Mouse (Mus musculus): ENCODE measurements around the gene Siae.
A peak's percentile ranks its signal among the peaks of the same experiment; 100 is the strongest.

Gene Siae

DNA sequence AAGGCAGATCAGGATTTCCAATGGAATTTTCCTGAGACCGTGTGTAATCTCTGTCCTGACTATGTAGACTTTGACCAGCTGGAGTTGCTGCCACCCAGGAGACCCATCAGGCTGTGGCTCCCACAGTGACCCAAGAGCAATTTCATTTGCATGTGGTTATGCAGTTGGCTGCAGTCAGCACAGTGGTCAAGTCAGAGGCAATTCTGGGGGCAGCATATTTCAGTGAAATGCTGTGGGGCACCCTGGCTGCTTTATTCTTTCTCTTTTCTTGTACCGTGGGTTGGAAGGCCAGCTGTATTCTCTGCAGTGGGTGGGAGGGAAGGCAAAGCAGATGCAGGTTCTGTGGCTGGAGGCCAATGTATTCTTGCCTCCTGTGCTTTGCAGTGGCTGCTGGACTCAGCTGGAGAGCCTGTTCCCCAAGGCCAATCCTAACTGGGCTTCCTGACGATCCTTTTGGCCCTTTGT is 70.6 kb downstream of the Siae start:
- DNase-seq (ENCODE audit: low spot score): peak; percentile 43

DNA sequence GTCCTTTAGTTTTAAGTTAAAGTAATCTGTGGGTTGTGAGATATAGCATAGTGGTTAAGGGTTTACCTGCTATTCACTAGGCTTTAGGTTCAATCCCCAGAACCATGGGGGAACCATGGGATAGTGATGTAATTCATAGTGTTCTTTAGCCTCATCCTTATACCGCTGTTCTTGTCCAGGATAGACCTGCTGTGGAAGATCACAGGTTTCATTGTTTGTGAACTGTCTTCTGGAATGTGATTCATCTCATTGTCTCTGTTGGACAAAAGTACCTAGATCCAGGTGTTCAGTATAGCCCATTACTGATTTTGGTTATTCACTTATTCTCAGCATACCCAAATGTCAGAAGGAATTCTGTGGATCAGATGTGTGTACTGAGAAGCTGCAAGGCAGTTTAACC is 71.8 kb downstream of the Siae start:
- no peak for DNase-seq (ENCODE audit: low spot score)

DNA sequence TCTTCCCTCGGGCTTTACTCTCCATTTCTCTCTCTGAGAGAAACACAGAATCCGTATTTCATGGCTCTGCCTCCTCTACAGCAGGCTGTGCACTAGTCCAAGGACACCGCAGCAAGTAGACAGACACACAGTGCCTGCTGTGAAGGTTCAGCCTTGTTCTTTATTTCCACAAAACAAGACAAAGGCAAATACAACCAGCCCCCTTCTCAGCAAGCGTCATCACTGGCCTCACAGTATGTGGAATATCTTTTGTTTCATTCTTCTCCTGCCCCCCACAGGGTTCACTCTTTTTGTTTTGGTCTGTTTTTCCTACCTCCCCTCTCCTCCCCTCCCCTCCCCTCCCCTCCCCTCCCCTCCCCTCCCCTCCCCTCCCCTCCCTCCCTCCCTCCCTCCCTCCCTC is 73.1 kb downstream of the Siae start:
- DNase-seq (ENCODE audit: low spot score): no peak

- no peak for DNase-seq (ENCODE audit: low spot score)
These were observed 74.4 kb downstream of the Siae start for GRCm38 (mm10) chr9:37629941-37630340.

- DNase-seq (ENCODE audit: low spot score): no peak
These were observed 76.8 kb downstream of the Siae start for GRCm38 (mm10) chr9:37632305-37632704.

DNA sequence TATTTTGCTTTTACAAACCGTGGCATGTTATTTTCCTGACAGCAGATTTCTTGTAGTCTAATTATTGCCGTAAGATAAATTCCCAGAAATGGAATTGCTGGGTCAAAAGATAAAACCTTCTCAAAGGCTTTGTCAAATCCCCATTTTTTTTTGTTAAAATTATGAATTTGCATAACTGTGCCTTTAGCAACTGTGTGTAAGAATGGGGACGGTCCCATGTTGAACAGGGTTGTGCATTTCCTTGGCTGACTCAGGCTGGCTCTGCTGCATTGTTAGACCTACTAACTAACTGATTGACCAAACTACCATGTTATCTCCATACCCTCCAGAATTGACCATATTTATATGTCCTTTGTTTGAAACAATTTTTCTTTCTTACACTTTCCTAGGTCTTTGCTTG is 78.8 kb downstream of the Siae start:
- no peak for DNase-seq (ENCODE audit: low spot score)

- DNase-seq (ENCODE audit: low spot score): peak; percentile 66
These were observed 80.8 kb downstream of the Siae start for GRCm38 (mm10) chr9:37636335-37636734.

DNA sequence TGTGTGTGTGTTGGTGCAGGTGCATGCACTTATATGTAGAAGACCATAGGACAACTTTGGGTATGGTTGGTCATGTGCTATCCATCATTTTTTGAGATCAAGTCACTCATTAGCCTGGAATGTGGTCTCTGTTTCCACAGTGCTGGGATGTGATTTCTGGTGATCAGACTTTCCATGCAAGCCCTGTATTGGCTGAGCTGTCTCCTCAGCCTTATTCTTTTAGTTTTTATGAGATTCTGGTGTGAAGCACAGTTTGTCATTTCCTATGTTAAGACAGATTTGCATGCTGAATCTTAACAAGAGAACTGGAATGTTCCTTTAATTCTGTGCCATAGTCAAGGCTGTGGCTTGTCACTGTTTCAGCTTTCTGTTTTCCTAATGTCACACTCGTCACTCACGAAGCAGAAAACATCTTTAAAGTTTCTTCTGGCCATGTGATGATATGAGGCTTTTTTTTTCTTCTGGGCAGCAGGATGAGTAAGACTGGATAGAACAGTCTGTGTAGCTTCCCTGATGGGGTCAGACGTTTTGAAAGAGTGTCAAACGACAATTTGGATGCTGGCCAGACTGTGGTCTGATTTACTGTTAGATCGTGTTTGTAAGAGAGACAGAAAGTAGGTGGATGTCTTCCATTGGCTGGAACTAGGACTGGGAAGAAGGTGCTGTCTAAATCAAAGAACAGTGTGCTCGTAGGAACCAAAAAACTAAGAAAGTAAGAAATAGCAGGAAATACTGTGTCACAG is 81.5 kb downstream of the Siae start:
- no peak for DNase-seq (ENCODE audit: low spot score)

DNA sequence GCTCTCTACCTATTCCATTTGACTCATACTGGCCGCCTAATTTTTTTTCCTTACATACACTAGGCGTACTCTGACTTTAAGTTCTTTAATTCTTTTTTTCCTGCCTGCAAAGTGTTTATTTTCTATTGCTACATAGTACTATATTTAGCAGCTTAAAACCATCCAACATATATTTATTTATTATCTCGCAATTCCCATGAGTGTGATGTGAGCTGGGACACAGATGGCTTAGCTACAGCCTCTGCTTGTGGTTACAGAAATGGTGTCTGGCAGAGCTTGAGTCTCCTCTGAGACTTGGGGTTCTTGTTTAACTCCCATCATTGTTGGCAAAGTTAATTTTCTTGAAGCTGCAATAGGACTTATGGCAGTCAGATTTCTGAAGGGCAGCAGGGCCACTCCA is 83.2 kb downstream of the Siae start:
- DNase-seq (ENCODE audit: low spot score): no peak

DNA sequence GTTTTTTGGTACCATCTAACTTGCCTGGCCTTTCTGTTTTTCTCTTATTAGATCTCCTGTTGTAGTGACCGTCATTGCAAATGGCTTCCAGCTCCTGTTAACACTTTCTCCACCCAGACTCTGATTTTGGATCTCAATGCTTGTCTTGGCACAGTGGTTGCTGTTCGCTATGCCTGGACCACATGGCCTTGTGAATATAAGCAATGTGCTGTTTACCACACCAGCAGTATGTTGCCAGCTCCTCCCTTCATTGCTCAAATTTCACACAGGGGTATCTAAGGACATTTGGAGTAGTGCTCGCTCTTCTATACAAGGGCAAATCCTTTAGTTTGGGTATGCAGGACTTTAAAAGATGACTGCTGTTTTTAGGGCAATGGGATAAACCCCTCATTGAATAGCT is 90.7 kb downstream of the Siae start:
- no peak for DNase-seq (ENCODE audit: low spot score)

DNA sequence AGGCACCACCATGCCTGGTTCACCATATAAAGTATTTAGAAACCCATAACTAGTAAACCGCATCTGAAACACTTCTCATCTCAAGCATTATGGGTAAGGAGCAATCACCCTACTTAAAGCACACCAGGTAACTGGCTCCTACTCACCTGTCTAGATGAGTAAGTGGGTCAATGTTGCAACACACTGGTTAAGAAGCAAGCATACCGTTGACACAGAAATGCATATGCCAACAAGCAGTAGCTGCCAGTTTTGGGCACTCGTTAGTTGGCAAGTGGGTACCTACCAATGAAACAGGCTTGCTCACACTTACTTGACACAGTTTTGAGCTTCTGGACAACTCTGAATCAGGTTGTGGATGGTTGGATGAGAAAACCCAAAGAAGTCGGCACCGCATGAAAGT is 95.1 kb downstream of the Siae start:
- DNase-seq (ENCODE audit: low spot score): no peak

GRCm38 (mm10) chr9:37653836-37654235 is 98.3 kb downstream of the Siae start:
- no peak for DNase-seq (ENCODE audit: low spot score)

- no peak for DNase-seq (ENCODE audit: low spot score)
These were observed 100.5 kb downstream of the Siae start for GRCm38 (mm10) chr9:37655961-37656360.

DNA sequence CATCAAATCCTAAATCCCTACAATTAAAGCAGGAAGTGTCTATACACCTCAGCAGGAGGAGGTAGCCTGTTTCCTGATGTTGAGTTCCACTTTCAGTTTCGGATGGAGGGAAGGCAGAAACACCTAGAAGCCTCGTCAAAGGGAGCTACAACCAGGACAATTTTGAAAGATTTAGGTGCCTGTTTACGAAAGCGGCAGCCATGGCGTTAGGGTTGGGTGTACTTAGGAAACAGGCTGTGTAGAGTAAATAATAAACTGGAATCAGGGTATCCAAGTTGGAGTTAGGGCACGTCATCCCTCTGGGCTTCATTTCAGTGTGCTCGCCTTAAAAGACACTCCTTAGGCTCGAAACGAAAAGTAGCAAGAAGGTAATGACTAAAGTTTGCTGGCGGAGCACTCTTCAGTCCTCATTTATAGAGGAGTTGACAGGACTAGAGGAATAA is 101.0 kb downstream of the Siae start:
- DNase-seq (ENCODE audit: low spot score): no peak

- DNase-seq (ENCODE audit: low spot score): peak; percentile 73
These were observed 101.5 kb downstream of the Siae start, which contains the start of gene Tbrg1 for GRCm38 (mm10) chr9:37656931-37657481. Gene Tbrg1, minus strand, starts transcription at chr9:37657312.

DNA sequence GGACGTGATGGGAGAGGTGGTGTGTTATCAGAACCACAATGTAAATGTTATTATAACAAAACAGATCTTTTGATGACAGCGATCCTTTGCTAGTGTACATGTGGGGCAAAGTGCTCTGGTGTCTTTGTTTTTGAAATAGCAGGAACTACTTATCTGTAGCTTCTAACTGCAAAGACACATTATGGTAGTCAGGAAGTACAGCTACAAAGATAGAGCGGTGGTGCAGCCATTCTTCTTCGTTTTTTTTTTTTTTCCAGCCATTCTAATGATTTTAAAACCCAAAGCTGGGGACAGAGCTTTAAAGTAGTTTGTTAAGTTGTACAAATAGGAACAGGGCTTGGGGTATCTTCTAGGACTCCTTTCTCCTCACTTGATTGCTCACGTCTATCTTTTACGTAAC is 103.9 kb downstream of the Siae start:
- no peak for DNase-seq (ENCODE audit: low spot score)

DNA sequence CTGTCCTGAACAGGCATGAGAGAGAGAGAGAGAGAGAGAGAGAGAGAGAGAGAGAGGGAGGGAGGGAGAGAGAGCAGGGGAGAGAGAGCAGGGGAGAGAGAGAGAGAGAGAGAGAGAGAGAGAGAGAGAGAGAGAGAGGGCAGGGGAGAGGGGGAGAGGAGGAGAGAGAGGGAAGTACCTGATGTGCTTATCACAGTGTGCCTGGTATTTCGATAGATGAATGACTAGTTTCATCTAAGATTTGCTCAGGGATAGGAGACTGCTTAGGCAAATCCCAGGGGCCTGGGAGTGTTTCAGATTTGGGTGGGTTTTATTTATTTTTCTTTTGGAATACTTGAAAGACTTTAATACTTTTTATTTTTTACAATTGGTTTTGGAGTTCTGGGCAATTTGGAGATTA is 107.7 kb downstream of the Siae start:
- DNase-seq (ENCODE audit: low spot score): no peak

GRCm38 (mm10) chr9:37664604-37665003 is 109.1 kb downstream of the Siae start:
- no peak for DNase-seq (ENCODE audit: low spot score)

- DNase-seq (ENCODE audit: low spot score): no peak
These were observed 110.5 kb downstream of the Siae start for GRCm38 (mm10) chr9:37666045-37666444.

- no peak for DNase-seq (ENCODE audit: low spot score)
These were observed 113.6 kb downstream of the Siae start, which contains the start of gene Panx3 for GRCm38 (mm10) chr9:37669115-37669514. Gene Panx3, minus strand, starts transcription at chr9:37669235.

DNA sequence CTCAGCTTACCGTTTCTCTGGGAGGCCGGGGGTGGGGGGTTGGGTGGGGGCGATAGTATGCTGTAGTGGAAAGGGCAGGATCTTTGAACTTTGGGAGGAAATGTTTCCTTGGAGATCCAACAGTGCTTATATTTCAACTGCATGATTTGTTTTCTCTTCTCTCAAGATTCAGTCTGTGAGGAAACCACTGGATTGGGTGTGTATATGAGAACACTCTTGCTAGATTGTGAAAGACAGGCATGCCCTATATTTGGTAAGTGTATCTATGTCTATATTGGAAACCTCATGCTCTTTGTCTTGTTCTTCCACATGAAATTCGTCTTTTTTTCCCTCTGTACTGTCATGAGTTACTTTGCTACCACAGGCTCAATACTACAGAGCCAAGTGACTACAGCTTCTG is 114.2 kb downstream of the Siae start:
- DNase-seq (ENCODE audit: low spot score): no peak

DNA sequence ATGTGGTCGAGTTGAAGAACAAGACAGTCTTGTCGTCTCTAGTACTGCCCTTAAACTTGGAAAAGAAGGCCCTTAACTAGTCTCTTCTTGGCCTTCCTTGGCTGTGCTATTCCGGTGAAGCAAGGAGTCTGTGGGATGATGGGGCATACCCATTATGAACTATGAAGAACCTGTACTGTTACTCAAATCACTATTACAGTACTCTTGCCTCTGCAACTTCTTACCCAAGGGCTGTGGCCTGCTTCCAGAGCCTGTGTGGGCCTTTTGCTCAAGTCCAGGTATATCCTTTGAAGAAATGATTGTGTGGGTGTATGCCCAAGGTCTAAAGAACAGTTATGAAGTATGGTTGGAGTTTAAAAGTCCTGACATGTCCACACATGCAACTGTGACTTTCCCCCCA is 114.8 kb downstream of the Siae start:
- no peak for DNase-seq (ENCODE audit: low spot score)

DNA sequence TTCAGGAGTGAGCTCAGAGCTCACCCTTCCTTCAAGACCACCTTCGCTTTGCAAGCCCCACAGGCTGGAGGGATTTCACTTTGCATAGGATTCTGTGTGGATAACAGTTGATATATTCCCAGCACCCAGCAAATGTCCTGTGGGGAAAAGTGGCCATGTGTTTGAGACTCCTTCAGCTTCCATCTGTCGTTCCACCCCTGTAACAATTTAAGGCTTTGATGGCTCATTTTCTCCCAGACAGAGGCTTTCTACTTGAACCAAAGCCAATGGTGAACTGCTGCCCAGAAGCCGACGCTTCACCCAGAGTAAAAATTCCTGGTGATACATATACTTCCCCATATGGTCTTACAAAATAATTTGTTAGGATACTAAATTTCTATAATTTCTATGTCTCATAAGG is 119.8 kb downstream of the Siae start:
- DNase-seq (ENCODE audit: low spot score): no peak

DNA sequence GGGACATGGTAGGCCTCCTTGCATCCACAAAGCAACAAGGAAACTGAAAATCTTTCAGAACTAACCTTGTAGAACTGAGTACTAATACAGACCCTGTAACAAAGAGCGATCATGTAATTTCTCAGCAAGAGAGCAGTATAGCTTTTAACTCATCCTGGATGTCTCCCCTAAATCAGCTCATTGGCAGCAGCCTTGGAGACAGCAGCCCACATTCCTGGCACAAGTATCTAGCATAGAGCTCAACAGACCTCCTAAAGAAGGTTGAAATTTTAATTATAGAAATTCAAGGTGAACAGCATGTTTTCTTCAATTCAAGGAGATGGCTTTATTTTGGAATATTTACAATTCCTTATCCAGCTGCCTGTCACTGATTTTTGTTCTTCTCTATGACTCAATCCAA is 125.6 kb downstream of the Siae start:
- DNase-seq (ENCODE audit: low spot score): peak; percentile 25

All from layer of hippocampus, adult 11-12 months (tissue).